Mouse (Mus musculus): ENCODE measurements around the gene Metrn. TPM values are rescaled to one million over a fixed set of nuclear protein-coding genes. Genes with fewer than 3 reads are reported as not detected.
A peak's percentile ranks its signal among the peaks of the same experiment; 100 is the strongest.

Metrn gene
- polyA plus RNA-seq, 1 experiment from 2014 or later, result 43.3 TPM

DNA sequence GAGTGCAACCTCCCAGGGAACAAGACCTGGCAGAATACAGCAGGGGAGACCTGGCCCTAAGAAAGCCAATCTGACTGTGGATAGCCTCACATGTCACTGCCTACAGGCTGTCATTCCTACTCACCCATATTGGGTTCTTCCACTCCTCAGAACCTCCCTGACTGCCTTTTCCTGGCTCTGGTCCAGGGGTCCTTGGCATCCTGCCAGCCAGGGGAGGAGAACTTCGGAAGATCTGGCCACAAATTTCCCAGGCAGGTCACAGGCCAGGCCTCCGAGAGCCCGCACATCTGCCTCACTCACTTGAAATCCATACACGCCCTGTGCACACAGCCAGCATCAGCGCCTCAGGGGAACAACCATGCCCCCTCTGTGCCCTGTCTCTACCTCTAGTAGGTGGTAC, 45.5 kb downstream of the Metrn start:
- 8% methylated on average over 5 of the region's 5 CpGs for WGBS
- H3K27me3 ChIP-seq (ENCODE audit: control insufficient read depth, insufficient read depth, low read depth, low read length), result no peaks in the 10 kb centered on the region
- no peaks in the 10 kb centered on the region for H3K9me3 ChIP-seq (ENCODE audit: control insufficient read depth, low read length)
- H3K27ac ChIP-seq (ENCODE audit: low read length), result peak overlapping the region; percentile 22; the same call in 1 of the 2 replicates
- no peak overlapping the region for H3K4me2 ChIP-seq (ENCODE audit: low read depth, low read length)
- H3K4me1 ChIP-seq (replicated peaks; ENCODE audit: control insufficient read depth, insufficient read depth, low read length), result peaks cover 12% of the 10 kb centered on the region
- 0 out of 2 replicates have a peak overlapping the region, but pooled peaks have one; percentile 24 for H3K9ac ChIP-seq (ENCODE audit: low read length)
- H3K36me3 ChIP-seq (ENCODE audit: control insufficient read depth, insufficient read depth, low read length), result no peaks in the 10 kb centered on the region
- H3K4me3 ChIP-seq (ENCODE audit: low read length), result no peak overlapping the region
- ATAC-seq (ENCODE audit: low read depth), result peak; percentile 41; the same call in 1 of the 2 replicates

DNA sequence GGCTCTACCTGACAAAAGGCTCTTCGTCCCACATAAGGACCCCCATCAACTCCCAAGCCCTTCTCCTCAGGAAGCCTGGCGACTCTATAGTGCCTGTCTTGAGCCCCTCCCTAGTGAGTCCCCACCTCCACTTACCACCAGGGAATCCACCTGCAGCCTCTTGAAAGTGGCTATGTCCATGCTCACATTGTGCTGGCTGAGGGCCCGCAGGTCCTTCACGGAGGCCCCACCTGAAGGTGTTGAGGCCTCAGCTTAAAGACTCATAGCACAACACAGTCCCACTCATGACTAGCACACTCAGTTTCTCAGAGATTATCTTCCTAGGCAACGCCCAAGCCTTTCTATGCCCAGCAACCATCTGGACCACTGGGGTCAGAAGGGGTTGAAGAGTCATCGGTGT, 47.6 kb downstream of the Metrn start:
- Histone ChIP-seq H3K9me3 (ENCODE audit: control insufficient read depth, low read length) (no peaks in the 10 kb centered on the region), H3K36me3 (ENCODE audit: control insufficient read depth, insufficient read depth, low read length) (no peaks in the 10 kb centered on the region), H3K4me3 (ENCODE audit: low read length) (no peak overlapping the region), H3K27ac (ENCODE audit: low read length) (no peak overlapping the region), H3K4me2 (ENCODE audit: low read depth, low read length) (no peak overlapping the region), H3K27me3 (ENCODE audit: control insufficient read depth, insufficient read depth, low read depth, low read length) (no peaks in the 10 kb centered on the region), H3K4me1 (replicated peaks; ENCODE audit: control insufficient read depth, insufficient read depth, low read length) (peaks cover 7% of the 10 kb centered on the region), H3K9ac (ENCODE audit: low read length) (no peak overlapping the region)
- 64% methylated on average over 6 of the region's 6 CpGs for WGBS
- ATAC-seq (ENCODE audit: low read depth), result peak; percentile 58

DNA sequence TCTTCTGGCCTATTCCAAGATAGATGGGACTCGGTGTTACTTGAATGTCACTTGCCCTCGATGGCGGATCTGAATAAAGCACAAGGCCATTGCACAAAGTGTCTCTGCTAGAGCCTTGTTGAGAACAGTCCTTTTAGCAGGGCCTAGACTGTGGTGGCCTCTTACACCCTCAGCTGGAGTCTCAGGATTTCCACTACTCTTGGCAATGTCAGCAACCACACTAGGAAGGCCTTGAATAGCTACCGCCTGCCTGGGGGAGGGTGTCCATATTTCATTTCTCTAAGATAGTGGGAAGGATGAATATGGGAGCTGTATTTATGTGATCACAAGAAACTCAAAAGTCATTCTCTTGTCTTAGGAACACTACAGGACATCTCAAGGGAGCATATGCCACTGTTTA, 48.7 kb downstream of the Metrn start:
- Histone ChIP-seq H3K36me3 (ENCODE audit: control insufficient read depth, insufficient read depth, low read length) (no peaks in the 10 kb centered on the region), H3K27ac (ENCODE audit: low read length) (peak overlapping the region; percentile 37; the same call in 1 of the 2 replicates), H3K27me3 (ENCODE audit: control insufficient read depth, insufficient read depth, low read depth, low read length) (no peaks in the 10 kb centered on the region), H3K4me2 (ENCODE audit: low read depth, low read length) (no peak overlapping the region), H3K4me1 (replicated peaks; ENCODE audit: control insufficient read depth, insufficient read depth, low read length) (peaks cover 7% of the 10 kb centered on the region), H3K9me3 (ENCODE audit: control insufficient read depth, low read length) (no peaks in the 10 kb centered on the region), H3K4me3 (ENCODE audit: low read length) (no peak overlapping the region), H3K9ac (ENCODE audit: low read length) (no peak overlapping the region)
- no peak for ATAC-seq (ENCODE audit: low read depth)
- 88% methylated on average over 4 of the region's 4 CpGs for WGBS

GRCm38 (mm10) chr17:25744311-25744710, 52.6 kb downstream of the Metrn start:
- Histone ChIP-seq H3K9me3 (ENCODE audit: control insufficient read depth, low read length) (no peaks in the 10 kb centered on the region), H3K27ac (ENCODE audit: low read length) (no peak overlapping the region), H3K4me2 (ENCODE audit: low read depth, low read length) (no peak overlapping the region), H3K9ac (ENCODE audit: low read length) (no peak overlapping the region), H3K36me3 (ENCODE audit: control insufficient read depth, insufficient read depth, low read length) (no peaks in the 10 kb centered on the region), H3K4me1 (replicated peaks; ENCODE audit: control insufficient read depth, insufficient read depth, low read length) (no peaks in the 10 kb centered on the region), H3K4me3 (ENCODE audit: low read length) (no peak overlapping the region), H3K27me3 (ENCODE audit: control insufficient read depth, insufficient read depth, low read depth, low read length) (no peaks in the 10 kb centered on the region)
- ATAC-seq (ENCODE audit: low read depth), result no peak
- WGBS, result 62% methylated on average over 10 of the region's 10 CpGs

GRCm38 (mm10) chr17:25743831-25744230, 53.1 kb downstream of the Metrn start:
- Histone ChIP-seq H3K27me3 (ENCODE audit: control insufficient read depth, insufficient read depth, low read depth, low read length) (no peaks in the 10 kb centered on the region), H3K9me3 (ENCODE audit: control insufficient read depth, low read length) (no peaks in the 10 kb centered on the region), H3K4me3 (ENCODE audit: low read length) (no peak overlapping the region), H3K4me2 (ENCODE audit: low read depth, low read length) (no peak overlapping the region), H3K4me1 (replicated peaks; ENCODE audit: control insufficient read depth, insufficient read depth, low read length) (no peaks in the 10 kb centered on the region), H3K36me3 (ENCODE audit: control insufficient read depth, insufficient read depth, low read length) (no peaks in the 10 kb centered on the region), H3K27ac (ENCODE audit: low read length) (no peak overlapping the region), H3K9ac (ENCODE audit: low read length) (no peak overlapping the region)
- 83% methylated on average over 9 of the region's 9 CpGs for WGBS
- no peak for ATAC-seq (ENCODE audit: low read depth)

Small RNA genes within 50 kb of the gene (microRNA-seq; reads per million reads assigned to microRNA genes)
- not detected for gene Gm25083
- not detected for gene Mir3082
- gene Mir6966, result not detected

Other genes with a start within 250 kb of the Metrn start
- gene Sox8, start 226.4 kb downstream of the Metrn start, polyA plus RNA-seq (2015; fragmentation: Nextera tagmentation; extraction: Ambion mirVana), result 0.50 and 0.52 TPM in 2 replicates
- 26.9 TPM in 2 replicates for gene Lmf1, start 218.1 kb downstream of the Metrn start, polyA plus RNA-seq (2015; fragmentation: Nextera tagmentation; extraction: Ambion mirVana)
- 2.5 and 2.8 TPM in 2 replicates for gene Gng13, start 80.0 kb downstream of the Metrn start, polyA plus RNA-seq (2015; fragmentation: Nextera tagmentation; extraction: Ambion mirVana)
- gene Chtf18, start 69.7 kb downstream of the Metrn start, polyA plus RNA-seq (2015; fragmentation: Nextera tagmentation; extraction: Ambion mirVana), result 32.2 and 37.0 TPM in 2 replicates
- 25.0 and 26.6 TPM in 2 replicates for gene Rpusd1, start 69.5 kb downstream of the Metrn start, polyA plus RNA-seq (2015; fragmentation: Nextera tagmentation; extraction: Ambion mirVana)
- gene Mslnl, start 61.1 kb downstream of the Metrn start, polyA plus RNA-seq (2015; fragmentation: Nextera tagmentation; extraction: Ambion mirVana), result 1.4 TPM in 2 replicates
- 42.8 and 68.0 TPM in 2 replicates for gene Msln, start 42.8 kb downstream of the Metrn start, polyA plus RNA-seq (2015; fragmentation: Nextera tagmentation; extraction: Ambion mirVana)
- gene Narfl, start 23.4 kb downstream of the Metrn start, polyA plus RNA-seq (2015; fragmentation: Nextera tagmentation; extraction: Ambion mirVana), result 27.8 and 30.9 TPM in 2 replicates
- 57.5 and 57.7 TPM in 2 replicates for gene Haghl, start 11.5 kb downstream of the Metrn start, polyA plus RNA-seq (2015; fragmentation: Nextera tagmentation; extraction: Ambion mirVana)
- gene Ccdc78, start 10.6 kb downstream of the Metrn start, polyA plus RNA-seq (2015; fragmentation: Nextera tagmentation; extraction: Ambion mirVana), result 2.1 and 4.5 TPM in 2 replicates
- 115 and 125 TPM in 2 replicates for gene Fam173a, start 4.2 kb downstream of the Metrn start, polyA plus RNA-seq (2015; fragmentation: Nextera tagmentation; extraction: Ambion mirVana)
- not detected in 2 replicates for gene AC134908.4, start 1.5 kb downstream of the Metrn start, polyA plus RNA-seq (2015; fragmentation: Nextera tagmentation; extraction: Ambion mirVana)
- gene Fbxl16, start 11.9 kb upstream of the Metrn start, polyA plus RNA-seq (2015; fragmentation: Nextera tagmentation; extraction: Ambion mirVana), result 1.1 and 1.2 TPM in 2 replicates
- gene Wdr24, start 26.5 kb upstream of the Metrn start, polyA plus RNA-seq (2015; fragmentation: Nextera tagmentation; extraction: Ambion mirVana), result 28.5 and 28.9 TPM in 2 replicates
- 55.4 and 57.2 TPM in 2 replicates for gene Jmjd8, start 31.7 kb upstream of the Metrn start, polyA plus RNA-seq (2015; fragmentation: Nextera tagmentation; extraction: Ambion mirVana)
- 314 and 316 TPM in 2 replicates for gene Stub1, start 36.3 kb upstream of the Metrn start, polyA plus RNA-seq (2015; fragmentation: Nextera tagmentation; extraction: Ambion mirVana)
- gene Rhbdl1, start 40.2 kb upstream of the Metrn start, polyA plus RNA-seq (2015; fragmentation: Nextera tagmentation; extraction: Ambion mirVana), result 0.68 and 1.5 TPM in 2 replicates
- gene Gm20683, start 44.6 kb upstream of the Metrn start, polyA plus RNA-seq (2015; fragmentation: Nextera tagmentation; extraction: Ambion mirVana), result 1.9 and 2.3 TPM in 2 replicates
- gene Rhot2, start 47.7 kb upstream of the Metrn start, polyA plus RNA-seq (2015; fragmentation: Nextera tagmentation; extraction: Ambion mirVana), result 18.3 and 18.6 TPM in 2 replicates
- gene Wdr90, start 64.4 kb upstream of the Metrn start, polyA plus RNA-seq (2015; fragmentation: Nextera tagmentation; extraction: Ambion mirVana), result 32.6 and 33.4 TPM in 2 replicates
- 20.6 and 21.6 TPM in 2 replicates for gene Mcrip2, start 71.6 kb upstream of the Metrn start, polyA plus RNA-seq (2015; fragmentation: Nextera tagmentation; extraction: Ambion mirVana)
- 54.2 and 58.4 TPM in 2 replicates for gene Mettl26, start 77.9 kb upstream of the Metrn start, polyA plus RNA-seq (2015; fragmentation: Nextera tagmentation; extraction: Ambion mirVana)
- 0.43 and 0.50 TPM in 2 replicates for gene Wfikkn1, start 83.7 kb upstream of the Metrn start, polyA plus RNA-seq (2015; fragmentation: Nextera tagmentation; extraction: Ambion mirVana)
- gene Rab40c, start 122.6 kb upstream of the Metrn start, polyA plus RNA-seq (2015; fragmentation: Nextera tagmentation; extraction: Ambion mirVana), result 23.4 and 26.5 TPM in 2 replicates
- gene Pigq, start 147.8 kb upstream of the Metrn start, polyA plus RNA-seq (2015; fragmentation: Nextera tagmentation; extraction: Ambion mirVana), result 62.0 and 64.2 TPM in 2 replicates
- 0.41 and 1.1 TPM in 2 replicates for gene Nhlrc4, start 147.8 kb upstream of the Metrn start, polyA plus RNA-seq (2015; fragmentation: Nextera tagmentation; extraction: Ambion mirVana)
- gene A930017K11Rik, start 155.4 kb upstream of the Metrn start, polyA plus RNA-seq (2015; fragmentation: Nextera tagmentation; extraction: Ambion mirVana), result 0.08 and 0.16 TPM in 2 replicates
- 21.1 TPM in 2 replicates for gene Capn15, start 188.7 kb upstream of the Metrn start, polyA plus RNA-seq (2015; fragmentation: Nextera tagmentation; extraction: Ambion mirVana)